Mouse (Mus musculus): ENCODE data around the gene D10Wsu102e.
"Not testable (repeated sequence)": the region's sequence is repeated elsewhere in the genome, so short reads cannot be mapped to it uniquely, and the experiment has no call there.

D10Wsu102e gene

DNA sequence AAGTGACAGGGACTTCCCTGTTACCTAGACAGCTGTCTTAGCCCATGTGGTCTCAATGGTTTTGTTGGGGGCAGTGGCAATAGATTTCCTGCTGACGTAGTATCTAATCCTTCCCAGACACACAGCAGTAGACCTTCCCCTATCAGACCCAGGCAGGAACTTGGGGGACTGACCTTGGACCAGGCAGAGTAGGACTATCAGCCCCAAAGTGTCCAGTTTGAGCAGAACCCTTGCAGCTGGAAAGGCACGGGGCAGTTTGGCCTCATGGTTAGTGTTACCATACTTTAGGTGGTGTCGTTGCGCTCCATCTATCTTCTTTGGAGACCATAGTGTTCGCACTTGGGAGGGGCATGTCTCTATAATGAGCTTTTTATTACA is 13.7 kb upstream of the D10Wsu102e start:
- DNase-seq (ENCODE audit: low spot score in 2 of 2): no peak

DNA sequence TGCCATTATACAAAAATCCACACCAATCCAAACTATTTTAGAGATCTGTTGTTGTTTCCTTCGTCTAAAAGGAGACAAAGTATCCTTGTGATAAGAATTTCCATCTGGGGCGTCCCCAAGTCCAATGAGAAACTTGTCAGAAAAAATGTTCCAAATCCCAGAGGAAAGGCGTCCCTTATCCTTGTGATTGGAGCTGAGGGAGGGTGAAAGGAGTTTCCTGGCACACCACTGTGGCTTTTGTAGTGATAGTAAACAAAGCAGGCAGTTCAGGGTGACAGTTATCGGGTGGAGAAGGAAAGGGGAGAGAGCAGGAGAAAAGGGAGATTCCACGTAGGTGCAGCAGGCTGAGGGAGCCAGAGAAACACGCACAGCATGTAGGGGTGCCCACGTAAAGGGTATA is 12.5 kb upstream of the D10Wsu102e start:
- no peak for DNase-seq (ENCODE audit: low spot score in 2 of 2)

DNA sequence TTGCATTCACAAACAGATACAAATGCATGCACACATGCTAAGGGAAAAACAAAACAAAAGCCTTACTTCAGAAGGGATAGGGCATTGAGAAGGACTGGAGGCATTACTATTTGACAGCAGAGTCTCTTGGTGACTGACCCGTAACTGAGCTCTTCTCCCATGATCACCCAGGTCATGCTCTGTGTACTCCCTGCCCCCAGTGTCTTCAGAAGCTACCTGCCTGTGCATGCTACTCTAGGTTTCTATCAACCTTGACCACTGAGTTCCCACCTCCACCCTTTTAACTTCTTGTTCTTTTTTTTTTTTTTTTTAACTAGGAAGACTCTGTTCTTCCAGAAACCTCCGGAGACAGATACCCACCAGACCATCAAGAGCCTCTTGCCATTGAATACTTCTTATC is 9.3 kb upstream of the D10Wsu102e start:
- no peak for DNase-seq (ENCODE audit: low spot score in 2 of 2)

DNA sequence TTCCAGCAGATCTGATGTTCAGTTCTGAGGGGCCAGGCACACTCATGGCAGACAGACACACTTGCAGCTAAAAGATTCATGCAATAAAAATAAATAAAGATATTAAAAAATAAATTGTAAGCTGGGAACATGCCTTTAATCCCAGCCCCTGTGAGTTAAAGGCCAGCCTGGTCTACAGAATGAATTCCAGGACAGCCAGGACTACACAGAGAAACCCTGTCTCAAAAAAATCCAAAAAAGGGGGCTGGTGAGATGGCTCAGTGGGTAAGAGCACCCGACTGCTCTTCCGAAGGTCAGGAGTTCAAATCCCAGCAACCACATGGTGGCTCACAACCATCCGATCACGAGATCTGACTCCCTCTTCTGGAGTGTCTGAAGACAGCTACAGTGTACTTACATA is 8.2 kb upstream of the D10Wsu102e start:
- DNase-seq (ENCODE audit: low spot score in 2 of 2): not testable (repeated sequence)

DNA sequence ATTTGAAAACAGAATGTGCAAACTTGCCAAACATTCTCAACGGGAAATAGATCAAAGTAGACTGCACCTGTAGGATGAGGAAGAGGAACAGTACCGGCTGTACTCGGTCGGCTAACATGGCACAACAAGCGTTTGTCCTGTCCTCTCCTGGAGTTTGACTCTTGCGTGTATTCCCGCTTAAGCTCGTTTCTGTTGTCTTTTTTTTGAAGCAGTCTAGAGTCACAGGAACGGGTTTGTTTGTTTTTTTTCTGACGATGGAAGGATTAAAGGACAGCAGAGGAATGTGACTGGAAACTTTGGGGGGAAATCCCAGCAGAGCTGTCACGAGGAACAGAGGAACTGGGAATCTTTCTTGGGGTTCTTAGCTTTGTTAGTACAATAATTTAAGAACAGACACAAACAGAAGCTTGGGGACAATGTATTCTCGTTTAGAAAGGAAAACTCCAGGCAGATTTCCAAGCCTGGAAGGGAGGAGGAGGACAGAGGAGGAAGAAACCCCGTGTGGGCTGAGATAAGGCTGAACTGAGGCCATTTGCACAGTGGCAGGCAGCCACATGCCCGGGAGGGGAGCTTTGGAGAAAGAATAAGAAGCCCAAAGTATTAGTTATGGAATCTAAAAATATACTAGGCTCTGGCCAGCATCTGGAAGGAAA is 6.2 kb upstream of the D10Wsu102e start:
- peak; percentile 19 to 20 for DNase-seq (ENCODE audit: low spot score in 2 of 2)

DNA sequence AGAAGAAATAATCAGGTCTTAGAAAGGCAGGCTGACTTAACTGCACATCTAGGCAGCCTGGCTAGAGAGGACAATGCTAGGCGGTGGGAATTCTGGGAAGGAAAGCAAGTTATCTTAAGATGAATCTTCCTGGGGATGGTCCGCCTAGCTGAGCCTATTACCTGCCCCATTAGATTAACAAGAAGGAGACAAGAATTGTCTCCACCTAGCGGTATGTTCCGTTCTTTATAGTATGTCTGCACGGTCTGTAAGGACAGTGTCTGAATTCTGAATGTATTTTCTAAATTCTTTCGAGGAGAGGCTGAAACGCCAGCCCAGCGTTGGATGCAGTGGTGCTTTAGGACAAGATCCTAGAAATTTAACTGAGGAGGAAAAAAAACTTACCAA is 5.7 kb upstream of the D10Wsu102e start:
- peak in 1 of 2 experiments; percentile 11 for DNase-seq (ENCODE audit: low spot score in 2 of 2)

DNA sequence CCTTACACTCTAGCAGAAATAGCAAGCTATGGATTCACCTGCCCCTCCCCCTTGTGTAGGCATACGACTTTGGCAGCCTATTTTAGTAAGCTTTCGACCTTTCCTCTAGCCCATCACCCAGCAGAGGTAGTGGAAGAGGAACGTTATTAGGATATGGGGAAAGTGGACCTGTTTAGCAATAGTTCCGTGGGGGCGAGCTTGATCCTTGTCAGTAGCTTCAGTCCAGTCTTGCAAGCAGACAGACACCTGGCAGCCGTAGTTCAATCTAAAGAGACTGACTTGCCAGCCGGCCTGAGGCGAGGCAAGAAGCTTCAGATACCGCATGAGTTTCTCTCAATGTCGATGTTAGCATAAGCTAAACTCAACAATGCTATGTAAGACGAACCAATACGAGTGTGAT is 3.6 kb upstream of the D10Wsu102e start:
- no peak for DNase-seq (ENCODE audit: low spot score in 2 of 2)

DNA sequence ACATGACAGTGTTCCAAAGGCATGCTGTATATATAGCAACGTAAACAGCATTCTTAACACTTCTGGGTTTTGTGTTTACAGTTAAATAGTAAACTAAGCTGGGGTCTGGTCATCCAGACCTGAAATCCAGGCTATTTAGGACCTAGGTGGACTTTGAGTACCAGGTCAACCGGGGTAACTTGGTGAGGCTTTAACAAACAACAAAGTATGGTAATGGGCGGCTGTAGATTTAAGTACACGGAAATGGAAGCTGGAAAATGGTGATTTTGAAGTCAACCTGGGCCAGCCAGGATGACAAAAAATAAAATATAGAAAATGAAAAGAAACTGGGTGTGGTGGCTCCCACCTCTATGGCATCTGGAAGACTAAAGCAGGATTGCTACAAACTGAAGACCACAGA is 570 bp upstream of the D10Wsu102e start:
- no peak for DNase-seq (ENCODE audit: low spot score in 2 of 2)

DNA sequence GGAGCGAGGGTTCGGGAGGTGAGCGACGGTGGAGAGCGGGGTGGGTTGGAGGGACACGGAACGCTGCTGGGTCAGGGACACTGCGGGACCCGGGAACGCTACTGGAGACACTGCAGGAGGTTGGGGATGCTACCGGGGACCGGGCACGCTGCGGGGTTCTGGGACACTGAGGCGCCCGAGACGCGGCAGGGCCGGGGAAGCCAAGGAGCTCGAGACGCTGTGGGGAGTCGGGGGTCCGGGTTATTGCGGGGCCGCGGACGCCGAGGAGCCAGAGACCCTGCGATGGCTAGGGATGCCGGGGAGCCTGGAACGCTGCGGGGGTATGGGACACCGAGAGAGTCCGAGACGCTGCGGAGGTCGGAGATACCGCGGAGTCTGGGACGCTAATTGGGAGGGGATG is 335 bp downstream of the D10Wsu102e start:
- no peak for DNase-seq (ENCODE audit: low spot score in 2 of 2)

DNA sequence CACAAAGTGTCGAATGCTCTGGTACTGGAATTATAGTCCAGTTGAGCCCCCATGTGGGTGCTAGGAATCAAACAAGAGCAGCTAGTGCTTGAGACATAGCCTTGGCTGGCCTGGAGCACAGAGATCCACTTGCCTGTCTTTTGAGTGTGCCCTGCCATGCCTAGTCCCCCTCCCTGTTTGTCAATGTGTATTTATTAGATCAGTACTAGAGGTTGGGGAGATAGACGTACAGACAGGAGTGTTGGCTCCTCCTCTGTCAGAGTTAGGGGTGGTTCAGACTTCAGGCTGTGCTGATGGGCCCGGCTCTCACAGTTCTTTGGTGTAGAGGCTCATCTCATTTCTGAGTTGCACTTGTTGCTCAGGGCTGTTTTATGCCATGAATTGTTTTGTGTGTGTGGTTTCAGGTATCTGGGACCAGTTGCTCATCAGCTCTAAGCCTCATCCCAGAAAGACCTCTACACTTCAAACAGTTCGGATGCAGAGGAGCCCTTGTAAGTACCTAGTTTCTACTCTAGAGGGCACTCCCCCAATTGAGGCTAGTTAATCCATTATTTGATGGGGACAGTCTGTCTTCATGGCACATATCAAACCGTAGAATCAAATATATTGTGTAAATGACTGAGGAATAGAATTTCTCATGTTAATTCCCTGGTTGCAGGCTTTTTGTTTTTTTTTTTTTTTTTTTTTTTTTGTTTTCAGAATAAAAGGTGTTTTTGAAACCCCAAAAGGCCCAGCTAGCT is 1.8 kb downstream of the D10Wsu102e start:
- peak; percentile 13 to 24 for DNase-seq (ENCODE audit: low spot score in 2 of 2)

DNA sequence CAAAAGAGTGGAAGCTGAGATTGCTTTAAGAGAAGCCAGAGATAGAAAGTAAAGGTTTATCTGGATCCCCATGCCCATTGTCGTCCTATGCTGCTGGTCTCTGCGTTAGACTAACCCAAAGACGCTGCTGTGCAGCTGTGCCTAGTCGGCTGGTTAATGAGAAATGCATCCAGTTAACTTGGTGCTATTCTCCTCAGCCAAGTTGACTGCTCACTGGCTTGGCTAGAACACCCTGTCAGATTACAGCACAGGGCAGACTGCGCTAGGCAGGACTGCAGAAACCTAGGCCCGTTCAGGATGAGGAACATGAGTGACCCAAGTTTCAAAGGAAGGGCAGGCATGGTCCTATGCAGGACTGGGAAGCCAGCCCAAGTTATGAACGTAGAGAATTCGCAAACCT is 3.4 kb downstream of the D10Wsu102e start:
- no peak for DNase-seq (ENCODE audit: low spot score in 2 of 2)

DNA sequence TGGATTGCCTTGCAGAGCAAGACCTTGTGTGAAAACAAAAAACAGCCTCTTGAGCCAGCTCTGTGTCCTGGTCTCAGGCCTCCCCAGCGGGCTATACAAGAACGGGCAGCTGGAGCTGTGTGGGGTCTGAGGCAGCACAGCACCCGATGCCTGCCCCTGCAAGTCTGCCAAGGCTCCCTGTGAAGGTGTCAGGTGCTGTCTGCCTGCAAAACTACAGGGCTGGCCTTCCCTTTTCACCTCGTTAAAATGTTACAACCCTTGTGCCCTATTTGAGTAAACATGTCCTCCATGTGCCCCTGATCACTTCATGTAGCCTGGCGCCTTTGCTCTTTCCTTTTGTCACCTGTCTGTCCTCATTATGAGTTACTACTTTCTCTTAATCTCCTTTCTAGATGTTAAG is 8.9 kb downstream of the D10Wsu102e start:
- DNase-seq (ENCODE audit: low spot score in 2 of 2): no peak

DNA sequence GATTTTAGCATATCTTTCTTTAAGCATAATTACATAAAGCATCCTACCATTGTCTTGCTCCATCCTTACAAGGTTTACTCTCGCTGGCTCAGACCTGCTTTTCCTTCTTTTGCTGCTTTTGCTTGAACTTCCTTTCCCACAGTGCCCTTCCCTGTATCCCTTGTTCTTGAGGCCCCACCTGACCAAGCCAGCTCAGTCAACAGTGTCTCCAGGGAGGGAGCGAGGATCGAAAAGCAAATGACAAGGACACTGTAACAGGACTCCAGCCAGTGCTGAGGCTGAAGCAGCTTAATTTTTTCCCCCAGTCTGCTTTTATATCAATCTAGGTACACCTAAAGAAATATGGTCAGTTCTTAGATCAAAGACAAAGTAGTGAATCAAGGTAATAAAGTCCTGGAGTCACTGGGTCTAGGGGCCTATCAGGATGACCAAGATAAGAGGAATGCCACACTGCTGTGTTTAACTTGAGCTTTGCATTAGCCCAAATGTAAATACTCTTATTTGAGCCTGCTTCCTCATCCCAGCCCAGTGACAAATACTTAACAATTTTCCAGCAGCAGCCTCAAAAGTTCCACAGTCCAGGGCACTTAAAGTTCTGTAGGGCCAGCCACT is 14.1 kb downstream of the D10Wsu102e start:
- DNase-seq (ENCODE audit: low spot score in 2 of 2): no peak

DNA sequence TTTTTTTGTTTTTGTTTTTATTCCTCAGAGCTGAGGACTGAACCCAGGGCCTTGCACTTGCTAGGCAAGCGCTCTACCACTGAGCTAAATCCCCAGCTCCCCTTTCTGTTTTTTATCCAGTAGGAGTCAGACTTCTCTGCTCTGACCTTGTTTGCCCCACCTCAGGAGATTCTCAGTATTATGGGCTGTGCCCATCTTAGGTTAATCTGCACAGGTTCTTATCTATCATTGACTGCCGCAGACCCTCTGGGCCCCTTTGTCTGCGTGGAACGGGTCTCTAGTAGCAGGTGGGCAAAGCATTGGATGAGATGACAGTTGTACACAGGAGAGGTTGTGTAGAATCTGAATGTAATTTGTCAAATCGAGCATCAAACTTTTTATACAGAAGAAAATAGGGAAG is 15.4 kb downstream of the D10Wsu102e start:
- DNase-seq (ENCODE audit: low spot score in 2 of 2): not testable (repeated sequence)

DNA sequence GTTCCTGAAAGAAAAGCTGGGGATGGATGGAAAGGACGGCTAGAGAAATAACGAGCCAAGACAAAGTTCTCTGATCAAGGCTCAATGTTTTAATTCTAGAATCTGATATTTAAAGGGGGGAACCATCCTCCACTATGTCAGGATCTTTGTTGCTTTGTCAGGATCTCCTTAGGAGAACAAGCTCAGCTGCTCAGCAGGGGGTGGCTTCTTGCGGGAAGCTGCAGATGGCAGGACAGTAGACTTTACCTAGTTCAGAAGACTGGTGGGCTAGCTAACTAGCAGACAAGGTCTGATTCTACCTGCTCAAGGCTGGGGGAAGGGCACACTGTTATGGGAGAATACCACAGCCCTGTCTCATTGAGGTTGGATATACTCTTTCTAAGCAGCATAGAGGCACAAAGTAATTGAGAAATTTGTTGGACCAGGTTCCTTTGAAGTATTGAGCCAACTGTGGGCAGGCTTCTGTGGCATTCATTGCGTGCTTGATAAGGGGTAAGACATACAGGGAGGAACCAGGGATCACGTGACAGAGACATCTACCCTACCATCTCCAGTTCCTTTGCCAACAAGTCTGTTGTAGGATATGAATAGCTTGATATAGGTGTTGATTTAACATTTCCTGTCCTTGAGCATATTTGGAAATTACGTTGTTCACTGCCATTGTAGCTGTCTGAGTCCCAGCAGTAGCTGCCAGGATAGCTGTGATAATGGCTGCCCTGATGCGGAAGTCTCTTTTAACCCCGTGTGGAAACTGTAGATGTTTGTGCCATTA is 17.1 kb downstream of the D10Wsu102e start:
- DNase-seq (ENCODE audit: low spot score in 2 of 2): no peak

DNA sequence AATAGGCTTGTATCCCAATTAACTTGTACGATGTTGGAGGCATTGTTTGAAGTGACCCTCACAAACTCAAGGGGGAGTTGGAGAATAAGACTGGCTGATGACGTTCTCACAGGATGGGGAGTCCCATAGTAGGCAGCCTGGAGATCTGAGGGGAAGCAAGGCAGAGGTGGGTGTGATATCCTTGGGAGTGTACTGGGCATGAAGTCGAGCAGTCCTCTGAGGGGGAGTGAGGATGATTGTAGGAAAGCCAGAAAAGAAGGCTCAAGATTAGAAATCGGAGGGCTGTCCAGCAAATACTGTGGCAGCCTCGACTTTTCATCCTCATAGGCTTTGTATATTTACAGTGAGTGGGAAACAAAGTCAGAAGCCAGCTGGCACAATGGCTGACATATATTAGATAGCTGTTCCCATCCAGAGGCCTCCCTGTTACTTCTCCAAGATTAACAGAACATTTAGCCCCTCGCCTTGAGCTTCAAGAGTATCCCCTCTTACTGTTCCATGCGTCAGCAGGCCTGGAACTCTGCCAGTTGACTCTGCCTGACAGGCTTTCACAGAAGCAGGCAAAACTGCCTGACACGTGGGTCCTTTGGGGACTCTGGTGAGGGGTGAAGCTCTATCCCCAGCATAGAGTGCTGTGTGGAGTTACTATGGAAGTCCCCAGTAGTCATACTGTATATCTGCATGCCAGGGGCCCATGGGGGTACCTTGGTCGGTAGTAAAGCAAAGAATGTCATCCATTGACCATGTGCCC is 18.2 kb downstream of the D10Wsu102e start:
- DNase-seq (ENCODE audit: low spot score in 2 of 2): no peak

DNA sequence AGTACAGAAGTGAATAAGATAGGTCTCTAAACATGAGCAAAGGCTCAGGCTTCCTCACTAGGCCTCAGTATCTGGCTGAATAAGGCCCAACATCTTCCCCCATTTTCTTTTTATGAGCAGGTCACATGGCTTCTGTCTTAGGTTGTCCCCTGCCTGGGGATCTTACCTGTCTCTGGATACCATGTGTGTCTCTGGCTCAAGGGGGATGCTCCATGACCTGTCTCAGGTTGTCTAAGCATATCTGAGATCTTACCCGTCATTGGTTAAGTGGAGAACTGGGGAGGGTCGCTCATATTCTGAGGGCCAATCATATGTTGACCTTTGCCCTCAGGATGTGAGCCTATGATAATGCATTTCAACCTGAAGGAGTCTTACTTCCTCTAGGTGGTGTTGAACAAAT is 20.5 kb downstream of the D10Wsu102e start:
- no peak for DNase-seq (ENCODE audit: low spot score in 2 of 2)

DNA sequence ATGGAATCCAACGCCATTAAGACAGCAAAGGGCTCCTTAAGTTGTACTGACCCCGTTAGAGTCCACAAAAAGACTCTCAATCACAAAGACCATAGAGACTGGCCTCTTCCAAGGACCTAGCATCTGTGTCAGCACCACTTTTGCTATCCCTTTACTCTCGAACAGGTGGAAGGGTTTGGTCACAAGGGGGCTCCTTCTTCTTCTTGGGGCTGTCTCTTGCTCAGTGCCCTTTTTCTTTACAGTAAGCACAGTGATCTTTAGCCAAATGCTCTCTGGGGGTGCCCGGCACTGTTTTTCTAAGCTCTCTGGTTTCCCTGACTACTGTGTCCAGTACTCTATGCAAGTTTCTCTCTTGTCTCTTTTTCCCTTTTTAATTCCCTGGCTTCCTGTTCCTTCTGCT is 22.5 kb downstream of the D10Wsu102e start:
- no peak for DNase-seq (ENCODE audit: low spot score in 2 of 2)

DNA sequence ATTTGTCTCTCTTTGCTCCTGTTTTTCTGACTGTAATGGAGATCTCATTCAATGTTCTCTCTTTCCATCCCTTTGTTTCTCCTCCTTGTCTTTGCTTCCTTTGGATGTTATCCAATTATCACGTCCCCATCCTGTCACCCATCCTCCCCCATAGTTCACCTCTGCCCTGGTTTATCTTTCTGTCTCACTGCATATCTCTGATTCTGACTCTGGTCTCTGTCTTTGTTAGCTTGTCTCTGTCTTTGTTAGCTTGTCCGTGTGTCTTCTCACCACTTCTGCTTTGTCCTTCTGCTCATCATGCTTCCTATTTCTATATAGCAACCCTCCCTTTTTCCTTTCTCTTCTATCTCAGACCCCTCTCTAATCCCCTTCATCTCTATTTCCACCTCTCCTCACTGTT is 23.0 kb downstream of the D10Wsu102e start:
- DNase-seq (ENCODE audit: low spot score in 2 of 2): no peak

DNA sequence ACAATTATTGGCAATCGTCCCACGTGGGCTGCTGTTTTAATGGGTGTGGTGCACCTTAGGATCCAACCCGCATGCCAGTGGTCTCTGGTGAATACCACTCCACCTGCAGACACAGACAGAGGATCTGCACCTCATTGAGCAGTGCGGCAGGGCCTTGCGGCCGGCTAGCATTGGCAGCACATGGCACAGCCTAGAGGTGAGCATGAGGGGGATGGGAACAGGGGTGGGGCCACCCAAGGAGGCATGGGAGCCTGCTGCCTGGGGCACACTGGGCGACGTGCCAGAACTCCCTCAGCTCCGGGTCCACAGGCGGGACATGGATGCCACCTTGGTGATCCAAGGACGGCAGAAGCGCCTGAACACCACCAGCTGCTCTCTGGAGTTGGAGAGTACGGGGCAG is 23.8 kb downstream of the D10Wsu102e start:
- no peak for DNase-seq (ENCODE audit: low spot score in 2 of 2)

DNA sequence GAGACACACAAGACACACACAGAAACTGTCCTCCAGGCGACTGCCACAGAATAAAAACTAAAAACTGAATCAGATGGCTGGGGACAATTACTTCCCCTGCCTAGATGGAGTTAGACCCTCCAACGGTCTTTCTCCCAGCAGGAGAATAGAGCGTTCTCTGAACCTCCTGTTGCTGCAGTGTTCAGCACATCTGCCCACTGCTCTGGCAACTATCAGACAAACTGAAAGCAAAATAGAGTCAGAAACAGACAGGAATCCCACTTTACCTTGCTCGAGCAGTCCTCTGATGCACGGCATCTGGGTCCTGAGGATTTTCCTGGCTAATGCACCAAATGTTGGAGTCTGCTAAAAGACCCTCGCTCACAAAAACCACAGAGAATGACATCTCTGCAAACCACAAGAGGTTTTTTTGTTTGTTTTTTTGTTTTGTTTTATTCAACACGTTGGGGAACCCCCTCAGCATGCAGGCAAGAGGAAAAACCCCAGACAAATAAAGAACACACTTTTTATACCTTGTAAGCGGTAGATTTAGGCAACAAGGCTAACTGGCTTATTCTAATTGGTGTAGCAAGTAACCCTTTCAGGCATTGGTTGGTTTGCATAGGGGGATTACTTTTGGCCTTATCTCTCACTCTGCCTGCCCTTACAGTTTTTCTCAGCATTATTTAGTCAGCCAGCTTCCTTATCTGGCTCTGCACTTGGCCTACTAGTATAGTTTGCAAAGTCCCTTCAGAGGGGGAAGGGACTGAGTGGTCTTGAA is 24.6 kb downstream of the D10Wsu102e start:
- DNase-seq (ENCODE audit: low spot score in 2 of 2): no peak
